Mouse (Mus musculus) right cerebral cortex, postnatal 25 days (tissue): ENCODE results near the gene Cpeb4.
"Not testable (repeated sequence)": the region's sequence is repeated elsewhere in the genome, so short reads cannot be mapped to it uniquely, and the experiment has no call there.

Experiments
- DNase-seq: peaks from one replicate; pipeline ENCODE4 v3.0.0; 2022

Cpeb4 gene

DNA sequence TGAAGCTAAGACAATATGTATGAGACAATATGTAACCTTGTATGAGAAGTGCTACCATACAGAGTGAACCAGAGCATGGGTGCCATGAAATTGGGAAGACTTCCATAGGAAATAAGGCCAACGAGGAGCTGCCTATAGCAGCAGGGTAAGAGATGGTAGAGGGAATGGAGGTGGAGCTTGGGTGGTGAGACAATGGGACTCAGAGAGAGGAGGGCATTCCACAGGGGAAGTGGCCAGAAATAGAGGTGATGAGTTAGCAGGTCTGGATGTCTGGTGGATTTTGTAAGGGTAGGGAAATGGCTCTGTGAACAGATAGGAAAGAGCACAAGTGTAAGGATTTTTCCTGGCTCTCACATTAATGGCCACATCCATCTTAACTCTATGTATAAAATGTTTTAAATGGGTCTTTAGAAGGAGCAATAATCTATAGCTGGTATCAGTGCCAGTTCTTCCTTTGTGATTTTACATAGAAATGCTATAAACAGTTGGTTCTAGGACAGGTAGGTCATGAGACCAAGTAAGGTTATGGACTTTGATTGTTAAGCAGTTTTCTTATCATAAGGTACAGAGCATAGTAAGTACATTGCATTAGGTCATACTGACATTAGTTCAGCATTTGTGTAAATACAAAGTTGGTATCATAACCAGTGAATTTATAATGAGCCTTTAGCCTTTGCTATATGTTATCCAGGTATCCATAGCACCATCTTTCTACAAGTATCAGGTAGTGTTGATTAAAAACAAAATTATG is 30.4 kb downstream of the Cpeb4 start:
- no peak for DNase-seq

DNA sequence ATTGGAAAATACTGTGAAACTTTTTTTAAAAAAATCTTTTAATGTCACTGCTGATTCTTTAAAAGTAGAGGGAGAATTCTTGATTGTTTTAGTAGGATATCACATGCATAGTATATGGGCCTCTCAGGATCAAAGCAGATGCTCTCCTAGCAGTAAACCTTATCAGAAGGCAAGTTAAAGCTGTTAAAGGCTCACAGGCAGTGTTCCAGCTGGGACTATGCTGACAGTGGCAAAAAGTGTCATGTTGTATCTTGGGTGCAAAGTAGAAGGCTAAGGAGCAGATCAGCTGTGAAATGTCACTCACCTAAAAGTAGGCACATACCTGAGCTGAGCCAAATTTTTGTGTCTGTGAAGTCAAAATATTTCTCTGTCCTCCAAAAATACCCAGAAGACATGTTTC is 34.5 kb downstream of the Cpeb4 start:
- DNase-seq = no peak

DNA sequence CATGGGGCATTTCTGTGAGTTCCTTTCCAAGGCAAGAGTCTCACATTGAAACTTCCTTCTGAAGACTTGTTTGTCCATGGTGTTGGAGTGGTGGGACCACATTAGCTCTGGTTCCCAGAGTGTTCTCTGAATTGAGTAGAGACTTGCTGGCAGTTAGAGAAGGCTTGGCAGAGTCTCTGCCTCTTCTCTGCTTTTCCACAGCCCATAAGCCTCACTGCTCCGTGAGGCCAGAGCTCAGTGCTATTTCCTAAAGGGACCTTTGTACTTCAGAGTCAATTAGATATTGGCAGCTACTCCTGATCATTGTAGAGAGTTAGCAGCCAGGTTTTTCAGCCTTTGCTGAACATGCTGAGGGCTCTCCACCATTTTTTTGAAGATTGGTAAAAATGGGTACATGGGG is 35.6 kb downstream of the Cpeb4 start:
- no peak for DNase-seq

DNA sequence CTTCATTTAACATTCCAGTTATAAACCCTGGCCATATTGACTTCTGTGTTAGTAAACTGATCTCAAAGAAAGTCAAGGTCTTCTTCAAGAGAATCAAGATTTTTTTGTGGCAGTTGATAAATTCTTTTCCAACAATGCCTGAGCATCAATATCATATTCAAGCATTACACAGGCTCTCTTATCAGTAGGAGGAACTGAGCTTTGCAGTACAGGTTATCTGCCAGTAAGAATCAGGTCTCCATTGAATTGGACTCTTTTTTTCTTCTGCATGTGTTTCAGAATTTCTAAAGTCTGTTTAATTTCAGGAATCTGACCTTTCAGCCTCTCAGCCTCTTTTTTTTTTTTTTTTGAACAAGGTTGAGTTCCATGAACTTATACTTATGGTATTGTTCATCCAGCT is 40.9 kb downstream of the Cpeb4 start:
- no peak for DNase-seq

DNA sequence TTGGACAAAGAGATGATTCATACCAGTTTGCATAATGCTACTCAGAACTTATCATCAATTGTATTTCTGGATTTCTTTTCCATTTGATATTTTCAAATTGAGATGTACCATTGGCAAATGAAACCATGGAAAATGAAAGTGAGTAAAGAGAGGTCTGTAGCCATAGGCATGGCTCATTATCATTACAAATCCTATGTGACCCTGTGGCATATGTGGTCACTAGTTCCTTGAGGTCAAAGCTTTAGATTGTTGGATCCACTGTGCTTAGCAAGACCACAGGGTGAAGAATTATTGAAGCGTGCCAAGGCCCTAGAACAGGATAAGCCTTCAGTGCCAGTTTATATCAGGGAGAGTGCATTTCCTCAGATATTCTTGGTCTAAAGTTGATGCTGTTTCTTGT is 45.8 kb downstream of the Cpeb4 start:
- no peak for DNase-seq

DNA sequence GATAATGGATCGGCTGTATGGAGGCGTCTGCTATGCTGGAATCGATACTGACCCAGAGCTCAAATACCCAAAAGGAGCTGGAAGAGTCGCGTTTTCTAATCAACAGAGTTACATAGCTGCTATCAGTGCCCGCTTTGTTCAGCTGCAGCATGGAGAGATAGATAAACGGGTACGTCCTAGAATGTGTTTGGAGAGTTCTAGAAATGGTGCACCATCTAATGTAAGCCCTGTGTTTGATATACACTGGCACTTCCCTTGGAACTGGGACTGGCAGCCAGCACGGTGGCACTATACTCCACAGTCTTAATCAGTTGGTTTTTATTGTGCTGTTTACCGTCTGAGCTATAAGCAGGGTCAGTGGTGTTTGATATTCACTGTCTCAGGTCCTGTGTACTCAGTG is 58.0 kb downstream of the Cpeb4 start:
- no peak for DNase-seq

DNA sequence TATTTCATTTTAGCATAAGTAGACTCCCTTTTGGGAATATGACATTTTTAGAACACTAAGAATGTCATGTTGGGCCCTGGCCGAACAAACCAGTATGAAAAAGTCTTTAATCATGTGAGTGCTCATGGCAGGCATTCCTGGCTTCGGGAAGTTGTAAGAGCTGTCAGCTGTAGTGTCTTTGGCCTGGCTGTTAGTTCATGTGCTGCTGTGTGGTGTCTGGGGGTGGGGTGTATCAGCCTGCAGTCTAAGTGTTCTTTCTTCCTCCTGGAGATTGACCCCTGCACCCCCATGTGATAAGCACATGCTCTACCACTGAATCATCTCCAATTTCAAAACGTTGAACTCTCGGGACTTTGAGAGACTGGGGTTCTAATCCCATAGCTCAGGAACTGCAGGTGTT is 63.6 kb downstream of the Cpeb4 start:
- no peak for DNase-seq

DNA sequence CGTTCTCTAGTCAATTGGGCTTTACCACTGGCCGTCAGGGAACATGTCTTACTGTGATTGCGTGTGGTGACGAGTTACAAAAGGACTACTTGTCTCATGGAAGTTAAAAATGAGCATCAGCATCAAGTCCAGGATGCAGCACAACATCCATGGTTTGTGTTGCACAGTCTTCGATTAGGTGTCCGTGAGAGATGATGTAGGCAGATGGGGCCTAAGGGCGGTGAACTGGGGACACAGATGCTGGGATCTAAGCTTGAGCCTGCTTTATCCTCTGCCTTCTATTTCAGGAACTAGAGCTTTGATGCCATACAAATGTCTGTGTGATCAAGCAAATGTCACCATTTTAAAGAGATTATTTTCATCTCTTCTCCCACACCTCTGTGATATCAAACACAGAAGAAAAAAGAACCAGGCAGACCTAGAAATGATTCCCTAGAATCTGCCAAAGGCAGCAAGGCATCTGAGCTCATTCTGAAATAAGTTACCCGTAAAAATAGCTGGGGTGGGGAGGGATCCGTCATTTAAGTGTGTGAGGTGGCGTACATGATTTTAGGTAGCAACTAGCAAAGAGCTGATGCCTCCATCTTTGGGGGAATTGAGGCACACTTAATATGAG is 65.0 kb downstream of the Cpeb4 start:
- no peak for DNase-seq

DNA sequence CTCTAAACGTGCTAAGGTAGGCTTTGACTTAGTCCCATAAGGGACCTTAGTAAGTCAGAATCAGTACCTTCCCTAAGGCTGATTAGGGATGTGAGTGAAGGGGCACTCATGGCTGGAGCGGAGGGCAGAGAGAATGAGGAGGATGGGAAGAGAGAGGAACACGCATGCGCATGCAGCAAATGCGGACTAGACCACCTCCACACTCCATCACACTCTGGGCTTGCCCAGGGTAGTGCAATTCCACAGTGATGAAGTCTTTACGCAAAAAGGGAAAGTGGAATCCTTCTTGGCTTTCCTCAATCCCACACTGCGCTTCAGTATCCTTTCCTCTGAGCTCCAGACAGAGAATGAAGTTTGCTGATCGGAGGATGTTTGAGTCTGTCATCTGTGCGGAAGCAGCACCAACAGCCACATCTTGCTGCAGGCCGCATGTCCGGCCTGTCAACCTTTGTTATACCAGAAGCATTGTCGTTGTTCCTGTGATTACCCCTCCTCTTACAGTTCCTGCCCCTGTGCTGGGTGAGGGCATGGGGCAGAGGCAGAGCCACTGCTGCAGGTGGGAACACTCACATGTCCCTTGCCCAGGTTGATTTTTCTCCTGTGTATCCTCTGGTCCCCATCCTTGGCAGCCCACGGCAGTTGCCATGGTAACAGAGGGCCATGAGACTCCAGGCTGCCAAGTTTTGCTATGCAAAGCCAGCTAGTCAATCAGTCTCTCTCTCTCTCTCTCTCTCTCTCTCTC is 69.1 kb downstream of the Cpeb4 start:
- DNase-seq = peak; percentile 74

DNA sequence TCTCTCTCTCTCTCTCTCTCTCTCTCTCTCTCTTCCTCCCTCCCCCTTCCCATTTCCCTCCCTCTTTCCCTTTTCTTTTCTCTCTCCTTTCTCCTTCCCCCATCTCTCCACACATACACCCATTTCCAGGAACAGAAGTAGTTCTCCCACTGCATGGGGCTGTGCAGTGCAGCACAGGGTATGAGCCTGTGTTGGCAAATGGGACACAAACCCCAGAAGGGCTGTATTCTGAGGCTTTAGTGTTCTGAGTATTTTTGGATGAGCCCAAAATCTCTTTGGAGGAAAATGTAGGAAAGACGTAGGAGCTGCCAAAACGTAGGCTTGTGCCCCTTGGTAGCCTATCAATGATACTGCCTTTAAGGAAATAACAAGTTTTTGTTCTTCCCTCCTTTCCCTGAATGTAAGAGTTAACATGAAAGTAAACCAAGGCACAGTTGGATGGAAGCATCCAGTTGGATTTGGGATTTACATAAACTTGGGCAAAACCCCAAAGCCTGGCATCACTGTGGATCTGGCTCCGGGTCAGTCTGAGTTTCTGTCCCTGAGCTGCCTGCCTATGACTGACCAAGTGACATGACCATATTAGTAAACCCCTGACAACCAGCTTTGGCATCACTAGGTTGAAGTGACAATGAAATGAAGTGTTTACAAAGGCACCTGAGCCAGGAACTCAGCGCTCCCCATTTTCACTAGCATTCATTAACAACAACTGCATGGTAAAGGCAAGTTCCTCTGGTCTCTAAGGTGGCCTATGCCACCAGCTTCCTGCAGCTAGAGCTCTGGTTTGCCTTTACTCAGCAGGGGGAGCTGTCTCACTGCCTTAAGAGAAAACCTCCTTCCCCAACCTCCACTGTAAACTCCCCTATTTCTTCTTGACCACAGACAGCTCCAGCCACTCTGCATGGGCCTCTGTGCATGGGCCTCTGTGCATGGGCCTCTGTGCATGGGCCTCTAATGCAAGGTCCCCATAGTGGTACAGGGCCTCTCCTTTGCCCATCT is 69.9 kb downstream of the Cpeb4 start:
- DNase-seq = no peak

DNA sequence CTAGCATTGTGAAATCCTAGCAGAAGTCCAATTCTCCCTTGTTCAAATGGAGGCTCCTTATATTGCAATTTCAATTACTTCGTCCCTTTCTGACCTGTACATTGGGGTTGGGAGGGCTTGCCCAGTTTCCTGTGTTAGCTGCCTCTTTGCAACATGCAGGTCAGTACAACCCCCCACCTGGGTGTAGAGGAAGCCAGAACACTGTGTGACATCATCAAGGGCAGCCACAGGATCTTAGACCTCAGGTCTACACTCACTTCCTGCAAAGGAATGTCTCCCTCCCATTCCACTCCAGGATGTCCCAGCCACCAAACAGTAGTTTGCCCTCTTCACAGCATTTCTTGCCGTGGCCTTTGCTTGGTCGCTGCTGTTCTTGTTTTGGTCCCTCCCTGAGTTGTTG is 73.5 kb downstream of the Cpeb4 start:
- no peak for DNase-seq

DNA sequence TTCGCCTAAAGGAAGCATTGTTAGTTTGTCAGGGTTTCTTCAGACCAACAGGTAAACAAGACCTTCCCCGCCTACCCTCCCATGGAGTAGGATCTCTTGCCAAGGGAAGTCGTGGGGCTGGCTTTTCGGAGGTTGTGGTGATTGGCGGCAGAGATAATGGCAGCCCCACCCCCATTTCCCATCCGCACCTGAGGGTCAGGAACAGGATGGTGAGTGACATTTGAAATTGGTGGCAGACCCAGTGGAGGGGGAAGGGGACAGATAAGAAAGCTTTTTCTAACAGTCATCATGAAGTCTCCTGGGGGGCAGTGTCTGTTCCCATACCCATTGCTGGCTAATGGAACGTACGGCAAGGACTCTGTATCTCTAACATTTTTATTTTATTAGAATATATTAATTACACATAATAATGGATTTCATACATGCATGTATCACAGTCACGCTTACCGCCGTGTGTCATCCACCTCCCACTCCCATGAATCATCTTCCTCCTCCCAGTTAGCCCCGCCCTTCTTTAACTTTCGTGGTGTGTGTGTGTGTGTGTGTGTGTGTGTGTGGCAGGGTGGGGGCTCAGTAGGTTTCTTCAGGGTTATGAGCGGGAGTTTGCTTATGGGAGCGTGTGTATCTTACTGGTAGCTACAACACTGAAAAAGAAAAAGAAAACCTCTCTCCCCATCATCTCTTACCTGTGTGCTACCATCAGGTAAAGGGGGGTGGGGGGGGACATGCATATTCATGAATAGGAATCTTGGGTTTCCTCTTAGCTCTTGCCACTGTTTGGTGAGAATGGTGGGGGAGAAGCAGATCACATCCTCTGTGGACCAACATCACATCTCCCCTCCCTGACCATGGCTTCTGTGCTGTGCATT is 76.7 kb downstream of the Cpeb4 start:
- DNase-seq = no peak

DNA sequence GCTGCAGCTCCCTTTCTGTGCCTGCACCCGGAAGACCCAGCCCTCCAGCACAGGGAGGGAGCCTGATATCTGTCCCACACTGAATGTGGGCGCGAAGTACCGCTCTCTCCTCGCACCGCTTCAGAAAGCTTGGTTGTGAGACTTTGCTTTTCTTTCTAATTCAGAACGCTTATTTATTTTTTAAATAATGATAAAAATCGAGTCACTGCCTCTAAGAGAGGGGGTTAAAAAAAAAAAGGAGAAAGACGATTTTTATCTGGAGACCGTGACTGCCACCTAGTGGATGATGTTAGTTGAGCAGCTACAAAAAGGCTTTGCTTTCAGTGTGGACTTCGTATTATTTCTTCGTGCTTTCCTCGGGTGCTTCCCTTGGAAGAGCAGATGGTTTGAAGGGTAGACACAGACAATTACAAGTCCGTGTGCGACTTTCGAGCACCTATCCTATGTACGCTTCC is 77.3 kb downstream of the Cpeb4 start:
- DNase-seq = peak; percentile 69

DNA sequence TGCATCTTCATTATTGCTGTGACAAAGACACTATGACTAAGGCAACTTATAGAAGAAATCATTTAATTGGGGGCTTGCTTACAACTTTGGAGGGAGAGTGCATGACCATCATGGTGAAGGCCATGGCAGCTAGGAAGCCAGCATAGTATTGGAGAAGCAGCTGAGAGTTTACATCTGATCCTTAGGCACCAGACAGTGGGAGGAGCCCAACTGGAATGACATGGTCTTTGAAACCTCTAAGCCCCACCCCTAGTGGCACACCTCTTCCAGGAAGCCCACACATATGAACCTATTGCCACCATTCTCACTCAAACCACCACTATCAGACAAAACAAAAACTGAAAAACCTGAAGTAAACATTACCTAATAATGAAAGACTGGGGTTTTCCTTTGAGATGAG is 88.1 kb downstream of the Cpeb4 start:
- DNase-seq = no peak

DNA sequence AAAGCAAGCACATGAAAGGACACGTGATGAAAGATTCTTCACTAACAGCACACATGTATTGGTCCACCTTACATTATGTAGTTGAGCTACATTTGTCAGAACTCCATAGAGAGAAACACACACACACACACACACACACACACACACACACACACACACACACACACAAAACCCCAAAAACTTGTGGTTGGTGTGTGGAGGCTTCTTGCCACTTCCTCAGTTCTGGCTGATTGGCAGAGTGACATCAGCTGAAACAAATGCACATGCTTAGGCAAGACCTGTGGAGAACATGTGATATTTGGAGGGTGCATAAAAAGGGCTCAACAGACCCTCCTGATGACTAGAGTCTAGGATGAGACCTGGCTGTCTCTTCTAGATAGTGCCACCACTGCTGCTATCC is 92.0 kb downstream of the Cpeb4 start:
- no peak for DNase-seq

DNA sequence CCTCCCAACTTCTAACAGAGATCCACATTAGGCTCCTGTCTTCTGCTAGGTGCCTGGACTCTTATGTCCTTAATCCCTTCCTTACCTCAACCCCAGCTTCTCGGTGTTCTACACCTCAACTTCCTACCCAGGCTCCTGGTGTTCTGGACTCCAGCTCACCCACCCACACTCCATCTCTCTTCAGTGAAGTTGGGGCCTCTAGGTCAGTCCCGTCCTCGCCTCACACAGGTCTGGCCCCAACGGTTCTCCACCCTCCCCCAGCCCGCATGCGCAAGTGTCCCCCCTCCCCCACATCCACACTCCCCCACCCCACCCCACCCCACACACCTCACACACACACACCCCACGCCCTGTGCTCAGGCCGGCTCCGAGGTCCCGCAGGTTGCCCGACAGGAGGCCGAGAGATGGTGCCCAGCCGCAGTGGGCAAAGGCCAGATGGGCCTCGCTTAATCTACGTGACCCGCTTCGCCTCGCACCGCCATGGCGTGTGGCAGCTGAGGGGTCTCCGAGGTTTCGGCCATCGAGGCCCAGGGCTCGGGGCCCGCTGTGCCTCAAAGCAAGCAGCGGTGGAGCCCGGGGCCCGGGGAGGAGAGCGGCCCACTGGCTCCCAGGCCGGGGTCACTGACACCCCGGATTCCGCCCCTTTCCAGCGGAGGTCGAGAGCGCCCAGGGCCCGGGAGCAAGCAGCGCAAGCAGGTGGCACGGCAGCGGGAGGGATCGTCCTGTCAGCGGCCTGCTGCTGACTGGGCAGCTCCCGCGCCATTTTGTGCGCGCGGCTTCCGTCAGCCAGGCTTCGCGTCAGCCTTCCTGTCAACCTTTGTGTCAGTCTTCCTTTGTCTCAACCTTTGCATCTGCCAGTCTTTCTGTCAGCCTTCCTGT is 93.5 kb downstream of the Cpeb4 start, which contains the start of gene 4930524B15Rik:
Gene 4930524B15Rik (plus strand): TSS at position 337 of the 879 bp plus-strand sequence.
- DNase-seq = no peak

DNA sequence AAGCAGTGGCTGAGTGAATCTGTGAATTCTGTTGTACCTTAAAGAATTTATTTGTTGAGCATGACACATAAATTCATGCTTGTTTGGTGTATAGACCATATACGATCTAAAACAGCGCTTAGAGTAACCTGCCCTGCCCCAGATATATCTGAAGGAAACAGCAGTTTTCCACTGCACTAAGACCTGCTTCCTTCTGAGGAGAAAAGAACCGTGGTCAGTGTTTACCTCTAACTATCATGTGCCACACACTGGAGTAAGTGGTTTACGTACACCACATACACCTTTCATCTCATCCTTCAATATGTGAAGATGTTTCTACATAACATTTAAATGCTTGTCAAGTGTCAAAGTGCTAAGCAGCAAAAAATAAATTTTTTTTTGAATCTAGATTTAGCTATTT is 102.1 kb downstream of the Cpeb4 start:
- no peak for DNase-seq

DNA sequence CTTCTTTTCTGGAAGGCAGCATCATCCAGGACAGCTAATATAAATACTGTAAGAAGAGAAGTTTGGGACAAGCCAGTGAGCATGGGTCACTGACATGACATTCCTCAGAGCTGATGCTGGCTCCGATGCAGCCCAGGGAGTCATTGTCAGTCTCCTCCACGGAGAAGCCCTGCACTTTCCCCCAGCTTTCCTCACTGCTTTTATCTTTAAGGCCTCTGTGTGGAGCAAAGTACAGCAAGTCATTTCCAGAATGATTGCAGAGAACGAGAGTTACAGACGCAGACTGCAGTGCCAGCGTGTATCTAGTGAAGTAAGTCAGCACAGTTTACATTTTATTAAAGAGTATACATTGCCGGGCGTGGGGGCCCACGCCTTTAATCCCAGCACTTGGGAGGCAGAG is 102.8 kb downstream of the Cpeb4 start:
- DNase-seq = no peak

DNA sequence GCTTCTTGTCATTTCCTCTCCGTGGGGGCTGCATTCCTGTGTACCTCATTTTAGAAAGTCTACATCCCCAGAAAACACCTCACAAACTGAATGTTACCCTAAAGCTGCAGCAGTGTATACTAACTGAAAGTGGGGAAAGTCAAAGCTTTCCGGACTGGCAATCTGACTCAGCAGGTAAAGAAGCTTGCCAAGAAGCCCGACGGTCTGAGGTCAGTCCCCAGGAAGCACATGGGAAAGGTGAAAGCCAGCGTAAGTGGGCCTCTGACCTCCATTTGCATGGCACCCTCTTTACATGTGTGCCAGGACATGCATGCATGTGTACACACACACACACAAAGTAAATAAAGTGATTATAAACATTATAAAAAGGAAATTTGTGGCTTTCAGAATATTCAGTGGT is 103.7 kb downstream of the Cpeb4 start:
- DNase-seq = no peak

DNA sequence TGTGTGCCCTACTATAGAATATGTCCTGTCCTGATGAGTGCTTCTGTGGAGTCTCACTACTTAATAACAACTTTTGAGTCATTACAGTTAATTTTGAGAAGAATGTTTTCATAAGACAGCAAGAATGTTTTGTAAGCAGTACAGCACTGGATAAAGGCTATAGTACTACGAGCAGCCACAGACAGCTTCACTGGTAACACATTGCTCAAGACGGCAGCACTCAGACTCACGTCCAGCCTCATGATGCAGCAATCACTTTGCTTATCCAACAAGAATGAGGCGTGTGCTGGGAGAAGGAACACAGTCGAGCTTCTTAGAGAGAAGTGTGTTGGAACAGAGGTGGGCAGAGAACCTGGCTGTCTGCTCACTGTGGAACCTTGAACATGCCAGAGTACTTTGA is 104.1 kb downstream of the Cpeb4 start:
- no peak for DNase-seq

DNA sequence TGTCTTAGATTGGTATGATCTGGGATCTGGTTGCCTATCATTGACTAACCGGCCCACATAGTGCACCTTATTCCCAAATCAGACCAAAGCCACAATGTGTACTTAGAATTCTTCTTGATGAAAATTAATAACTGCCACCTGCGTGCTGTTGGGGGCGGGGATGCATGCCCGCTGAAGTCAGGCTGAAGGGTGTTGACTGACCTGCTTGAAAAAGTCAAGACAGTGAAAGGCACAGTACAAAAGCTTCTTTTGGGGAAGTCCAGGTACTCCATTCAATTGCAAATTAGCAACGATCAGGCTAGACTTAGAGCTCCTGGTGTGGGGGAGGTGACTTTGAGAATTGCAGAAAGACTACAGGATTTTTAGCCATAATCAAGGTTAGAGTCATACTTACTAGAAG is 108.1 kb downstream of the Cpeb4 start:
- not testable (repeated sequence) for DNase-seq
